Mouse (Mus musculus) intestine, embryonic 15.5 days (tissue): ENCODE data around the gene H3f3a. TPM values are rescaled to one million over a fixed set of nuclear protein-coding genes. Genes with fewer than 3 reads are reported as not detected.

ENCODE experiments used
- ATAC-seq: fragments of 200-750 bp; cut with Nextera tagmentation; 2 replicates; pipeline ENCODE4 v1.8.0; 2017; ENCODE audit warnings: moderate TSS enrichment, moderate library complexity
- H3K27ac ChIP-seq: fragments of 300-500 bp; sonication (generic); 2 replicates; pipeline ENCODE4 v1.5.1; 2015; ENCODE audit warnings: mild to moderate bottlenecking, inconsistent platforms
- H3K27me3 ChIP-seq: fragments of 300-500 bp; sonication (generic); replicated peaks from 2 replicates; pipeline ENCODE4 v1.6.1; 2015; ENCODE audit warnings: inconsistent platforms
- H3K36me3 ChIP-seq: fragments of 300-500 bp; sonication (generic); 2 replicates; pipeline ENCODE4 v1.6.1; 2015; ENCODE audit warnings: inconsistent platforms
- H3K4me1 ChIP-seq: fragments of 300-500 bp; sonication (generic); replicated peaks from 2 replicates; pipeline ENCODE4 v1.6.1; 2015; ENCODE audit warnings: inconsistent platforms
- H3K4me2 ChIP-seq: fragments of 300-500 bp; sonication (generic); replicated peaks from 2 replicates; pipeline ENCODE4 v1.6.1; 2015; ENCODE audit warnings: mild to moderate bottlenecking, inconsistent platforms
- H3K4me3 ChIP-seq: fragments of 300-500 bp; sonication (generic); replicated peaks from 2 replicates; pipeline ENCODE4 v1.5.1; 2015; ENCODE audit warnings: inconsistent platforms
- H3K9ac ChIP-seq: fragments of 300-500 bp; sonication (generic); 2 replicates; pipeline ENCODE4 v1.6.1; 2015; ENCODE audit warnings: inconsistent platforms
- H3K9me3 ChIP-seq: fragments of 300-500 bp; sonication (generic); 2 replicates; pipeline ENCODE4 v1.6.1; 2016; ENCODE audit warnings: inconsistent platforms
- WGBS: fragments of 180-500 bp; shearing (Covaris S2); methylation state at CpG from one replicate; pipeline ENCODE4 v1.1.7; 2015; 5-methylcytosine and 5-hydroxymethylcytosine counted together
- polyA plus RNA-seq: library from polyadenylated mRNA; unstranded; fragments of >200 nt; fragmentation: Nextera tagmentation; extraction: Ambion mirVana; gene quantifications from 2 replicates; pipeline ENCODE4 v1.2.1, GENCODE M21; 2015

H3f3a gene
- polyA plus RNA-seq, 1 experiment from 2014 or later, result 1,977 TPM

- no peaks in the 10 kb centered on the region for H3K27me3 ChIP-seq
- no peak overlapping the region for H3K27ac ChIP-seq
- no peak for ATAC-seq
- no peak overlapping the region for H3K9ac ChIP-seq
- no peaks in the 10 kb centered on the region for H3K36me3 ChIP-seq
- H3K4me1 ChIP-seq, result peaks cover under 1% of the 10 kb centered on the region; the same call in 1 of the 2 replicates
- H3K9me3 ChIP-seq, result no peaks in the 10 kb centered on the region
- no peak overlapping the region for H3K4me2 ChIP-seq
- 81% methylated on average over 12 of the region's 12 CpGs for WGBS
- no peak overlapping the region for H3K4me3 ChIP-seq
Measured at GRCm38 (mm10) chr1:180815371-180816024, 1.8 kb upstream of the H3f3a start.

GRCm38 (mm10) chr1:180813409-180813884 lies 296 bp downstream of the H3f3a start:
- Histone ChIP-seq H3K4me1 (peaks cover 5% of the 10 kb centered on the region), H3K4me3 (peak overlapping the region; percentile 96), H3K9ac (peak overlapping the region; percentile 100), H3K4me2 (peak overlapping the region; percentile 67), H3K27ac (peak overlapping the region; percentile 100), H3K36me3 (0 out of 2 replicates have a peak, but pooled peaks cover 6% of the 10 kb centered on the region), H3K27me3 (no peaks in the 10 kb centered on the region), H3K9me3 (no peaks in the 10 kb centered on the region)
- ATAC-seq, result peak; percentile 96
- under 1% methylated on average over 47 of the region's 65 CpGs for WGBS

GRCm38 (mm10) chr1:180812463-180813408 lies 1.0 kb downstream of the H3f3a start:
- no peaks in the 10 kb centered on the region for H3K27me3 ChIP-seq
- peaks cover 10% of the 10 kb centered on the region; the same call in 1 of the 2 replicates for H3K36me3 ChIP-seq
- peak overlapping the region; percentile 50 for H3K4me2 ChIP-seq
- H3K27ac ChIP-seq, result peak overlapping the region; percentile 100
- peaks cover 5% of the 10 kb centered on the region for H3K4me1 ChIP-seq
- H3K4me3 ChIP-seq, result peak overlapping the region; percentile 96
- no peaks in the 10 kb centered on the region for H3K9me3 ChIP-seq
- peak overlapping the region; percentile 100 for H3K9ac ChIP-seq
- ATAC-seq, result peak; percentile 52
- under 1% methylated on average over 71 of the region's 71 CpGs for WGBS

GRCm38 (mm10) chr1:180811596-180812462 lies 1.9 kb downstream of the H3f3a start:
- ATAC-seq, result no peak
- Histone ChIP-seq H3K9me3 (no peaks in the 10 kb centered on the region), H3K4me2 (peak overlapping the region; percentile 50), H3K4me1 (peaks cover 5% of the 10 kb centered on the region), H3K4me3 (peak overlapping the region; percentile 96), H3K36me3 (peaks cover 18% of the 10 kb centered on the region), H3K9ac (peak overlapping the region; percentile 100), H3K27ac (peak overlapping the region; percentile 100), H3K27me3 (no peaks in the 10 kb centered on the region)
- WGBS, result 1% methylated on average over 27 of the region's 27 CpGs

GRCm38 (mm10) chr1:180810976-180811375 lies 2.8 kb downstream of the H3f3a start:
- no peaks in the 10 kb centered on the region for H3K9me3 ChIP-seq
- peaks cover 26% of the 10 kb centered on the region for H3K36me3 ChIP-seq
- no peak overlapping the region for H3K9ac ChIP-seq
- H3K4me1 ChIP-seq, result peaks cover 5% of the 10 kb centered on the region
- 65% methylated on average over 7 of the region's 7 CpGs for WGBS
- no peak for ATAC-seq
- no peak overlapping the region for H3K27ac ChIP-seq
- peak overlapping the region; percentile 96 for H3K4me3 ChIP-seq
- H3K27me3 ChIP-seq, result no peaks in the 10 kb centered on the region
- H3K4me2 ChIP-seq, result peak overlapping the region; percentile 50

- Histone ChIP-seq H3K27ac (no peak overlapping the region), H3K4me3 (no peak overlapping the region), H3K36me3 (peaks cover 43% of the 10 kb centered on the region), H3K9ac (no peak overlapping the region), H3K27me3 (no peaks in the 10 kb centered on the region), H3K4me1 (peaks cover 5% of the 10 kb centered on the region), H3K9me3 (no peaks in the 10 kb centered on the region), H3K4me2 (no peak overlapping the region)
- ATAC-seq, result no peak
- 84% methylated on average over 5 of the region's 5 CpGs for WGBS
Measured at GRCm38 (mm10) chr1:180808831-180809230, 4.9 kb downstream of the H3f3a start.

GRCm38 (mm10) chr1:180803881-180804280 lies 9.9 kb downstream of the H3f3a start:
- Histone ChIP-seq H3K27ac (no peak overlapping the region), H3K4me1 (peaks cover 1% of the 10 kb centered on the region; the same call in 1 of the 2 replicates), H3K27me3 (no peaks in the 10 kb centered on the region), H3K4me3 (no peak overlapping the region), H3K9ac (no peak overlapping the region), H3K36me3 (peaks cover 47% of the 10 kb centered on the region), H3K9me3 (no peaks in the 10 kb centered on the region), H3K4me2 (no peak overlapping the region)
- ATAC-seq, result no peak
- 94% methylated on average over 6 of the region's 6 CpGs for WGBS

- H3K36me3 ChIP-seq, result peaks cover 31% of the 10 kb centered on the region
- WGBS, result 77% methylated on average over 3 of the region's 3 CpGs
Measured at GRCm38 (mm10) chr1:180801466-180801994, 12.2 kb downstream of the H3f3a start.

GRCm38 (mm10) chr1:180800814-180801213 lies 12.9 kb downstream of the H3f3a start:
- WGBS, result 64% methylated on average over 2 of the region's 2 CpGs
- H3K36me3 ChIP-seq, result peaks cover 24% of the 10 kb centered on the region
- ATAC-seq, result peak; percentile 29; the same call in 1 of the 2 replicates

More at GRCm38 (mm10) chr1:180801466-180801994, 12.2 kb downstream of the H3f3a start:
- H3K4me2 ChIP-seq, result no peak overlapping the region
- no peak overlapping the region for H3K4me3 ChIP-seq
- no peak for ATAC-seq
- no peaks in the 10 kb centered on the region for H3K4me1 ChIP-seq
- H3K27ac ChIP-seq, result no peak overlapping the region
- no peak overlapping the region for H3K9ac ChIP-seq
- no peaks in the 10 kb centered on the region for H3K27me3 ChIP-seq
- H3K9me3 ChIP-seq, result no peaks in the 10 kb centered on the region

GRCm38 (mm10) chr1:180800022-180800421 lies 13.7 kb downstream of the H3f3a start:
- Histone ChIP-seq H3K9me3 (no peaks in the 10 kb centered on the region), H3K4me2 (no peak overlapping the region), H3K4me3 (no peak overlapping the region), H3K4me1 (no peaks in the 10 kb centered on the region), H3K9ac (no peak overlapping the region), H3K27ac (no peak overlapping the region), H3K36me3 (peaks cover 19% of the 10 kb centered on the region), H3K27me3 (no peaks in the 10 kb centered on the region)
- ATAC-seq, result no peak
- 92% methylated on average over 5 of the region's 5 CpGs for WGBS

More at GRCm38 (mm10) chr1:180800814-180801213, 12.9 kb downstream of the H3f3a start:
- Histone ChIP-seq H3K4me2 (no peak overlapping the region), H3K27ac (no peak overlapping the region), H3K9me3 (no peaks in the 10 kb centered on the region), H3K4me1 (no peaks in the 10 kb centered on the region), H3K9ac (no peak overlapping the region), H3K4me3 (no peak overlapping the region), H3K27me3 (no peaks in the 10 kb centered on the region)

- ATAC-seq, result no peak
- H3K36me3 ChIP-seq, result peaks cover 13% of the 10 kb centered on the region
- no peak overlapping the region for H3K4me3 ChIP-seq
- no peaks in the 10 kb centered on the region for H3K9me3 ChIP-seq
- no peak overlapping the region for H3K27ac ChIP-seq
- H3K9ac ChIP-seq, result no peak overlapping the region
- peaks cover 2% of the 10 kb centered on the region for H3K4me1 ChIP-seq
- 85% methylated on average over 5 of the region's 5 CpGs for WGBS
- H3K4me2 ChIP-seq, result no peak overlapping the region
- no peaks in the 10 kb centered on the region for H3K27me3 ChIP-seq
Measured at GRCm38 (mm10) chr1:180799253-180799652, 14.5 kb downstream of the H3f3a start.
